Mouse (Mus musculus) neural tube, embryonic 13.5 days (tissue): ENCODE data around the gene Nr2f1. TPM values are rescaled to one million over a fixed set of nuclear protein-coding genes. Genes with fewer than 3 reads are reported as not detected.

Source experiments
- ATAC-seq: fragments of 200-750 bp; cut with Nextera tagmentation; 2 replicates; pipeline ENCODE4 v1.8.0; 2017; ENCODE audit warnings: low read depth, mild to moderate bottlenecking, moderate TSS enrichment, moderate library complexity
- H3K27ac ChIP-seq: fragments of 300-500 bp; sonication (generic); replicated peaks from 2 replicates; pipeline ENCODE4 v1.5.1; 2015; ENCODE audit warnings: moderate library complexity, mild to moderate bottlenecking, inconsistent platforms
- H3K27me3 ChIP-seq: fragments of 300-500 bp; sonication (generic); 2 replicates; pipeline ENCODE4 v1.6.1; 2015; ENCODE audit warnings: mild to moderate bottlenecking, inconsistent platforms
- H3K36me3 ChIP-seq: fragments of 300-500 bp; sonication (generic); 2 replicates; pipeline ENCODE4 v1.6.1; 2015; ENCODE audit warnings: mild to moderate bottlenecking, inconsistent platforms
- H3K4me1 ChIP-seq: fragments of 300-500 bp; sonication (generic); replicated peaks from 2 replicates; pipeline ENCODE4 v1.6.1; 2015; ENCODE audit warnings: inconsistent platforms
- H3K4me2 ChIP-seq: fragments of 300-500 bp; sonication (generic); 2 replicates; pipeline ENCODE4 v1.6.1; 2015; ENCODE audit warnings: inconsistent platforms, mild to moderate bottlenecking, moderate library complexity
- H3K4me3 ChIP-seq: fragments of 300-500 bp; sonication (generic); 2 replicates; pipeline ENCODE4 v1.5.1; 2015; ENCODE audit warnings: mild to moderate bottlenecking, inconsistent platforms
- H3K9ac ChIP-seq: fragments of 300-500 bp; sonication (generic); 2 replicates; pipeline ENCODE4 v1.6.1; 2015; ENCODE audit warnings: moderate library complexity, mild to moderate bottlenecking, inconsistent platforms
- H3K9me3 ChIP-seq: fragments of 300-500 bp; sonication (generic); 2 replicates; pipeline ENCODE4 v1.6.1; 2016; ENCODE audit warnings: inconsistent platforms
- WGBS: fragments of 180-500 bp; shearing (Covaris S2); methylation state at CpG from one replicate; pipeline ENCODE4 v1.1.7; 2015; 5-methylcytosine and 5-hydroxymethylcytosine counted together
- polyA plus RNA-seq: library from polyadenylated mRNA; unstranded; fragments of >200 nt; fragmentation: Nextera tagmentation; extraction: Ambion mirVana; gene quantifications from 2 replicates; pipeline ENCODE4 v1.2.1, GENCODE M21; 2015

The Nr2f1 gene
- polyA plus RNA-seq, 1 experiment from 2014 or later: 46.8 TPM

- Histone ChIP-seq H3K4me1 (peaks cover 77% of the 10 kb centered on the region), H3K4me3 (no peak overlapping the region), H3K27me3 (peaks cover 14% of the 10 kb centered on the region; the same call in 1 of the 2 replicates), H3K9ac (no peak overlapping the region), H3K4me2 (peak overlapping the region; percentile 78), H3K27ac (peak overlapping the region; percentile 68; the same call in 1 of the 2 replicates), H3K9me3 (no peaks in the 10 kb centered on the region), H3K36me3 (peaks cover 20% of the 10 kb centered on the region; the same call in 1 of the 2 replicates)
- ATAC-seq: no peak
- WGBS: 11% methylated on average over 14 of the region's 14 CpGs
Observed at GRCm38 (mm10) chr13:78184786-78185466, 14.6 kb downstream of the Nr2f1 start.

- Histone ChIP-seq H3K4me3 (no peak overlapping the region), H3K4me2 (peak overlapping the region; percentile 78; the same call in 1 of the 2 replicates), H3K9me3 (no peaks in the 10 kb centered on the region), H3K4me1 (peaks cover 80% of the 10 kb centered on the region), H3K27ac (peak overlapping the region; percentile 68), H3K36me3 (peaks cover 13% of the 10 kb centered on the region; the same call in 1 of the 2 replicates), H3K9ac (0 out of 2 replicates have a peak overlapping the region, but pooled peaks have one; percentile 8), H3K27me3 (peaks cover 14% of the 10 kb centered on the region; the same call in 1 of the 2 replicates)
- WGBS: 10% methylated on average over 5 of the region's 5 CpGs
- ATAC-seq: 0 out of 2 replicates have a peak, but pooled peaks have one; percentile 37
Observed at GRCm38 (mm10) chr13:78183986-78184385, 15.6 kb downstream of the Nr2f1 start.

DNA sequence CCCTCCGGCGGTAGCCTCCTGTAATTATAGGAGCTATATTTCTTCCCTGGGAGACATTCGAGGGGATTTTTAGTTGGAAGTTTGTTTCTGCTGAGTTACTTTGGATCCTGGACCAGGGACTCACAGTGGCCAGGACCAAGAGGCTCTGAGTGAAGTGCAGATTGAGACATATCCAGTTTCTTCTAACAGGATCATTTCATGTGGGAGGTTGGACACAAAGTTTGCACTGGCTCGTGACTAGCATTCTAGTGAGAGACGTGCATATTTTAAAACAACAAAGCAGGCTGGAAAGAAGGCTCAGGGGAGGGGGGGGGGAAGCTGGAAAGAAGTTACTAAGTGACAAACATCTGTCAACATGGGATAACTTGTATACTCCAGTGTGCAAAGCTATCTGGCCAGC, 16.6 kb downstream of the Nr2f1 start:
- Histone ChIP-seq H3K4me1 (peaks cover 75% of the 10 kb centered on the region), H3K27ac (peak overlapping the region; percentile 39; the same call in 1 of the 2 replicates), H3K36me3 (0 out of 2 replicates have a peak, but pooled peaks cover 5% of the 10 kb centered on the region), H3K9ac (no peak overlapping the region), H3K9me3 (no peaks in the 10 kb centered on the region), H3K4me3 (no peak overlapping the region), H3K27me3 (peaks cover 19% of the 10 kb centered on the region; the same call in 1 of the 2 replicates), H3K4me2 (peak overlapping the region; percentile 78)
- 7% methylated on average over 5 of the region's 5 CpGs for WGBS
- ATAC-seq: no peak

- peak overlapping the region; percentile 76 for H3K27ac ChIP-seq
- peaks cover 65% of the 10 kb centered on the region for H3K4me1 ChIP-seq
- H3K4me2 ChIP-seq: peak overlapping the region; percentile 78
- H3K27me3 ChIP-seq: peaks cover 19% of the 10 kb centered on the region; the same call in 1 of the 2 replicates
- 2% methylated on average over 13 of the region's 14 CpGs for WGBS
- ATAC-seq: peak; percentile 38; the same call in 1 of the 2 replicates
- H3K9me3 ChIP-seq: no peaks in the 10 kb centered on the region
- peak overlapping the region; percentile 61 for H3K9ac ChIP-seq
- no peaks in the 10 kb centered on the region for H3K36me3 ChIP-seq
- peak overlapping the region; percentile 41 for H3K4me3 ChIP-seq
Observed at GRCm38 (mm10) chr13:78181930-78182558, 17.5 kb downstream of the Nr2f1 start.

DNA sequence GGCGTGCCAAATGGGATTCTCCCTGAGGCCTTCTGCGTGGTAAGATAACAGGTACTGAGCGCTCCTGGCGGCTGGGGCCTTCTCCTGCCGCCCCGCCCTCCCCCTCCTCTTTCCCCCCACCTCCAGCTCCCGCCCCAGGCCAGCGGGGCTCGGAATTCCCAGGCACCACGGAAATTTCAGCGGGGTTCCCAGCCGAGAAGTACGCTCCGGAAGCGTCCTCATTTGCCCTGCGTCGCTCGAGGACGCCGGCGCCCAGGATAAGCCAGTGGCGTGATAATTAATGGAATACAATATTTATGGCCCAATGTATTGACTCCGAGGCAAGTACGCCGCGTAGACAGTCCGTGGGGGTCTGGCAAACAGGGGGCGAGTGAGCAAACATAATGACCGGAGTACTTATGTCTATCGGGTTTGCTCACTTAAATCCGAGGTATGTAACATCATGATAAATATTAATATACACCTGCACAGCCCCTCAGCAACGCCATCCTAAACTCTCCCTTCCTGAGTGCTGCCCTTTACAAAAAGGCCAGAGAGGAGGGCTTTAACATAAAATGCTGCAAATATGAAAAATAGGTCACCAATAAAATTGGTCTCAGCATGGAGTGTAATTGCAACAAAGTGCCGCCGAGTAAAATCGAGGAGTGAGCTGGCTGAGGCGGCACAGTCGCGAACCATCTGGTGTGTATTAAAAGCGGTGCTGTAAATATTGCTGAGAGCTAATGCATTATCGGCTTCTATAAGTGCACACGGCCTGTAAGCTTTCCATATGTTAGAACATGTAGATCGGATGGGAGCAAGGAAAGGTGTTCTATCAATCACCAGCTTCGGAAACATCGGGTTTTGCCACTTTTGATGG, 18.3 kb downstream of the Nr2f1 start:
- Histone ChIP-seq H3K27me3 (peaks cover 22% of the 10 kb centered on the region), H3K27ac (peak overlapping the region; percentile 76), H3K4me1 (peaks cover 63% of the 10 kb centered on the region), H3K9ac (peak overlapping the region; percentile 61), H3K9me3 (no peaks in the 10 kb centered on the region), H3K36me3 (no peaks in the 10 kb centered on the region), H3K4me3 (peak overlapping the region; percentile 41), H3K4me2 (peak overlapping the region; percentile 78)
- under 1% methylated on average over 43 of the region's 44 CpGs for WGBS
- ATAC-seq: peak; percentile 57

- Histone ChIP-seq H3K4me2 (peak overlapping the region; percentile 78), H3K4me1 (peaks cover 60% of the 10 kb centered on the region), H3K36me3 (no peaks in the 10 kb centered on the region), H3K9me3 (no peaks in the 10 kb centered on the region), H3K4me3 (no peak overlapping the region), H3K27ac (no peak overlapping the region), H3K9ac (no peak overlapping the region), H3K27me3 (peaks cover 25% of the 10 kb centered on the region)
- 47% methylated on average over 3 of the region's 3 CpGs for WGBS
- ATAC-seq: no peak
Observed at GRCm38 (mm10) chr13:78180261-78180660, 19.3 kb downstream of the Nr2f1 start.

DNA sequence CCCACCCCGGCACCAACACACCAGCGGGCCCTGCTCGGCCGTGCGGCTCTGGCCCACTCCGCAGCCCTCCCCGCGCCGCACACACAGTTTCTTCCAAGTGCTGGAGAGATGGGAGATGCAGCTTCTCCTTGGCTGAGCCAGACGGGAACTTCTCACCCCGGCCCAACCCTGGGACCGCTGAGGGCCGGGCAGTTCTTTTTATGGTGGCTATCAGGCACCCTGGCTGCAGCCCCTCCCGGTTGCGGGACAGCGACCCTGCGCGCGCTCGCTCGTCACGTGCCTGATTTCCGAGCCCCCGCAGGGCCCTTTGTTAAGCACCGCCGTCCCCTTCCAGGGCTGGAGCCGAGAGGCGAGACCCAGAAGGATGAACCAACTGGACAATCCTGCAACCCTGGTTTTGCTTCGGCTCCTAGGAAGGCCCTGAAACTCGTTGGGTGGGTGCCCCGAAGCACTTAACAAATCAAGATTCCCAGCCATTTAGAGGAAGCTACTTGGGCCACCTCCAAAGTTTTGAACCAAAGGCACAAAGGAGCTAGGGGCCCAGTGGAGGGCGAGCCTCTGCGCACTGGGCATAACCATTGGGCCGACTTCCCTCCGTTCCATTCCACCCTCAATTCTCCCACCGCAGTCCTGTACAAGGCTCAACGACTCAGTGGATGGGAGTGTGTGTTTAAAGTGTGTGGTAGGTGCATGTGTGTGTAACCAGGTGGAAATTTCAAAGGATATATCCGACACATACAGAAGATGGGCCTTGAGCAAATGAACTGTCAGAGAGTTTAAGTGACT, 20.1 kb downstream of the Nr2f1 start:
- H3K9me3 ChIP-seq: no peaks in the 10 kb centered on the region
- peak overlapping the region; percentile 61; the same call in 1 of the 2 replicates for H3K27ac ChIP-seq
- peak overlapping the region; percentile 78 for H3K4me2 ChIP-seq
- H3K4me3 ChIP-seq: peak overlapping the region; percentile 44
- H3K27me3 ChIP-seq: peaks cover 32% of the 10 kb centered on the region
- peaks cover 53% of the 10 kb centered on the region for H3K4me1 ChIP-seq
- WGBS: 2% methylated on average over 38 of the region's 38 CpGs
- H3K9ac ChIP-seq: peak overlapping the region; percentile 70
- ATAC-seq: peak; percentile 33
- H3K36me3 ChIP-seq: no peaks in the 10 kb centered on the region

- peaks cover 40% of the 10 kb centered on the region for H3K27me3 ChIP-seq
- ATAC-seq: no peak
- WGBS: 9% methylated on average over 5 of the region's 5 CpGs
- no peaks in the 10 kb centered on the region for H3K9me3 ChIP-seq
- peaks cover 47% of the 10 kb centered on the region for H3K4me1 ChIP-seq
- 0 out of 2 replicates have a peak overlapping the region, but pooled peaks have one; percentile 61 for H3K27ac ChIP-seq
- peak overlapping the region; percentile 78 for H3K4me2 ChIP-seq
- peak overlapping the region; percentile 44 for H3K4me3 ChIP-seq
- no peaks in the 10 kb centered on the region for H3K36me3 ChIP-seq
- peak overlapping the region; percentile 70; the same call in 1 of the 2 replicates for H3K9ac ChIP-seq
Observed at GRCm38 (mm10) chr13:78178771-78179170, 20.8 kb downstream of the Nr2f1 start.

DNA sequence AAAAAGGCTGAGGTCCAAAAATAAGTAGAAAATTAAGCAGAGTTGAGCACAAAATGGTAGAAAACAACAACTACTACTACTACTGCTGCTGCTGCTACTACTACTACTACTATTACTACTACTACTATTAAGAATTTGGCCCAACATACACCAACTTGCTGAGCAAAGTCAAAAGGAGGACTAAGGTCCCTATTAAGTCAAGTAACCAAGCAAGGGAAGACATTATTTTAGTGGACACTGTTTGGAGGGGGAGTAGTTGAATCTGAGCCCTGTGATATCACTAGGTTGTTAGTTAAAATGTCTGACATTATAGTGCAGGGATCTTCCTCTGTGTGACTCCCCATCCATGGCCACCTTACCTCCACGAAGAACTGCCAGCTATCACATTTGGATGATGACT, 21.5 kb downstream of the Nr2f1 start:
- Histone ChIP-seq H3K4me2 (no peak overlapping the region; the same call in 1 of the 2 replicates), H3K4me1 (peaks cover 41% of the 10 kb centered on the region), H3K36me3 (no peaks in the 10 kb centered on the region), H3K27ac (no peak overlapping the region), H3K4me3 (no peak overlapping the region), H3K27me3 (peaks cover 44% of the 10 kb centered on the region), H3K9me3 (no peaks in the 10 kb centered on the region), H3K9ac (no peak overlapping the region)
- 3% methylated on average over 1 of the region's 1 CpGs for WGBS
- no peak for ATAC-seq

GRCm38 (mm10) chr13:78177381-78177950, 22.1 kb downstream of the Nr2f1 start:
- H3K27ac ChIP-seq: no peak overlapping the region
- ATAC-seq: no peak
- no peak overlapping the region for H3K4me2 ChIP-seq
- H3K4me3 ChIP-seq: no peak overlapping the region
- H3K36me3 ChIP-seq: no peaks in the 10 kb centered on the region
- WGBS: 14% methylated on average over 5 of the region's 5 CpGs
- H3K9ac ChIP-seq: no peak overlapping the region
- H3K9me3 ChIP-seq: no peaks in the 10 kb centered on the region
- H3K4me1 ChIP-seq: peaks cover 35% of the 10 kb centered on the region
- peaks cover 49% of the 10 kb centered on the region for H3K27me3 ChIP-seq
